Mouse (Mus musculus) duodenum, adult 2 months (tissue): ENCODE results near the gene 0610010K14Rik. TPM values are rescaled to one million over a fixed set of nuclear protein-coding genes. Genes with fewer than 3 reads are reported as not detected.

Experiments used
- polyA plus RNA-seq: library from polyadenylated mRNA; depleted of rRNA; stranded (reverse); fragments of >200 nt; gene quantifications from 2 replicates; pipeline ENCODE4 v1.2.3, GENCODE M21; 2012; ENCODE audit warnings: low replicate concordance; rRNA removed

Gene 0610010K14Rik
- polyA plus RNA-seq = 44.8 and 46.2 TPM in 2 replicates

DNA sequence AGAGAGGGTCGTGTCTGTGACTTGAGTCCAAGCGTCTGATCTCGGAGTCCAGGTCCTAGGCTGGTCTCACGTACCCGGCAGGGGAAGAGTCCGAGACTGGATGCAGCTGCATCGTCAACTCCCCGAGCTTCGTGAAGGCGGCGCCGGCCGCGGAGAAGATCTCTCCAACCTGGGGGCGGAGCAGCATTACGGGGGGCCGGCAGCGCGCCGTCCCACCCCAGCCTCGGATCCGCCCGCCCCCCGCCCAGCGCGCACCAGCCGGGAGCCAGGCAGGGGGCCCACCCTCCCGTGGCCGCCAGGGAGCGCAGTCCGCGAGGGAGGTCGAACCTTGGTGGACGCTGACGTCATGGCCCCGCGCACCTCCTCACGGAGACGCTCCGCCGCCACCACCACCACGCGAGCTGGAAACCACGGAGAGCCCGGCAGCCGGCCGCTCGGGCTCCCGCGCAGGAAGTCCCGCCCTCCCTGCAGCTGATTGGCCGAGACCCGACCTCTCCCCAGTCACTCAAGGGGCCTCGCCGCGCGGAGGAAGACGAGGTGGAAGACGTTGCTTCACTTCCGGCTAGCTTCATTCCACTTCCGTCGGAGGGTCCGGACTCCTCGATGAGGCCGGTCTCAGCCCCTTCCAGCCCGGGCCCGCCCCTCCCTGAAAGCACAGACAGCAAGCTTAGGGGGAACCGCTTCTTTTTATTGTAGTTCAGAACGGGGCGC is at the start of gene 0610010K14Rik:
0610010K14Rik (minus strand) TSS at position 458 of the 711 bp plus-strand sequence.

DNA sequence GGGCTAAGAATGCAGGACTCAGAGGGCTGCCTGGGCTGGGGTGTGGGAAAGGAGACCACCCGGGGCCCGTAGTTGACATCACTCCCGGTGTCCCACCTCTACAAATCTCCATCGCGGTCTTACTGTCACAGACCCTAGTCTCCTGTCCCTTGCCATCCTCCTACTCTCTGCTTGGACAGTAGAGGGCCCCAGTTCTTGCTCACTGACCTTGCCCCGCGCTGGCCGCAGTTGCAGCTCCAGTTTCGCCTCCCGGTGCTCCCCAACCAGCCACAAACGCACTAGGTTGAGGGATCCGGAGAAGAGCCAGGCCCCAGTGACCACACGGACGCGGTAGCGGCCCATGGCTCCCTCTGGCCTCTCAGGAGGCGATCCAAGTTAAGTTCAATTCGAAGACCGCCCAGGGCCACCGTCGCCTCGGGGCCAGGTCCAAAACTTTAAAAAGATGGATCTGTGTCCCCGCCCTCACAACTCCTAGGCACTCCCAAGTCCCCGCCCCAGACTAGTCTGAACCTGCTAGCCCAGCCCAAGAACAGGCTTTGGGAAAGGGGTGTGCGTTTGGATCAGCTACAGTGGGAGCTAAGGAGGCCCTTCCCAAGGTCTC is 17.3 kb upstream of the 0610010K14Rik start, which contains the start of gene Alox12:
Alox12 (minus strand) TSS at position 423 of the 601 bp plus-strand sequence.

DNA sequence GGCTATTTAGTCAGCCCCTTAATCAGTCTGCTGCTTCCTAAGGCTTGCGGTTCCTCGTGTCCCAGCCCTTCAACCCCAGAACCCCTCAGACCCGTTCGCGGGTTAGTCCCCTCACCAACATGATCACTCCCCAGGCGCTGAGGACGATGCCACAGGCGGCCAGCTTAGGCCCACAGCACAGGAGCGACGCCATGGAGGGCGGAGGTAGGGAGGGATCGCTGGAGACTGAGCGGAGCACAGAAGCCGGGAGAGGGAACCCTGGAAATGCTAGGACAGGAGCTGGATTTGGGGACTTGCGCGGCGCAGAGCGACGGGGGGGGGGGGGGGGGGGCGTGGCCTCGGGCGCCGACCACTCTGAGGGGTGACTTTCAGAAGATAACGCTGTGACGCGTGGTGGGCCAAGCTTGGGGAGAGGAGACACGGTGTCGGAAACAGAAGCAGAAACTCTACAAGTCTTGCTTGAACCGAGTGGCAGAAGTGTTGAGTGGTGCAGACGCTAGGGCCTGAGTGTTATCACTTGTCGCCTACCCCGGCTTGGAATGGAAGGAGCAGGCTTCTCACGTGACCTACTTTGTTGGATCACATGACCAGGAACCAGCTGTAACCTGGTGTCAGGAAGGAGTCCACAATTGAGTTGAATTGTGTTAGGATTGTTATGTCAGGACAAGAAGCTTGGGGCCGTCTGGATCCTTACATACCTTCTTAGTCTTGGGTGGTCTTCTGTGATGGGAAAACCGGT is 2.0 kb upstream of the 0610010K14Rik start, which contains the start of the genes Gm21988 and Rnasek:
Gm21988 (minus strand) TSS at position 290 of the 739 bp plus-strand sequence.
Rnasek (minus strand) TSS at position 302 of the 739 bp plus-strand sequence.

DNA sequence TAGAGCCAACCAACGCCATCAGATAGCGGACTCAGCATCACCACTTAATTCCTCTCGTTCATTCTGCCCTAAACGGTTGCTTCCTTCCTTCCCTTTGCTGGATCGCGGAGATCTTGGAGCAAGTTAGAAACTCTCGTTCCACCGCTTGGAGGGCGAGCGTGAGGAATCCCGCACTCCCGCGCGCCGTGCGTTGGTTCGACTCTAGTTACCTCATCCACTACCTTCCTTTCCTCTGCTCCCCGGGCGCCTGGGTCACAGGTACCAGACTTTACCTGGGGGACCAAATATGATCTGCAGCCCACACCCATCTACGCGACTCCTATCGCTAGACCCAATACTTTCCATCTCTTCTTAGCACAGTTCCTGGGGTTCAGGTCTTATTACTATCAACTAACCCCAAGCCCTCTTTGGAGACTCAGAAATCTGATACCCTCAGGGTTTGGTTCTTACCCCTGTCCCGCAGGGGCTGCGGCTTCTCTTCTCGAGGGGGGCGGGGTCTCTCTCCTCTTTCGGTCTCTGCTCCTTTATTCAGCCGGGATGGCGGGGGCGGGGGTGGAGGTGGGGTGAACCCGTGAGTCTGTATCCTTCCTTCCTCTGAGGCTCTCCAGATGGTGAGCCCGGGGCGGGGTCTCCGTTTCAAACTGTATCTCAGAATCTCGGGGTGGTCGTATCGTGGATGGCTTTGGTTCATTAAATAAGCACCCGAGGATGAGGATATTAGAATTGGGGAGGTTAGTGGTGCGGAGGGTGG is 8.3 kb downstream of the 0610010K14Rik start, which contains the start of gene Bcl6b:
Bcl6b (minus strand) TSS at position 539 of the 751 bp plus-strand sequence.

DNA sequence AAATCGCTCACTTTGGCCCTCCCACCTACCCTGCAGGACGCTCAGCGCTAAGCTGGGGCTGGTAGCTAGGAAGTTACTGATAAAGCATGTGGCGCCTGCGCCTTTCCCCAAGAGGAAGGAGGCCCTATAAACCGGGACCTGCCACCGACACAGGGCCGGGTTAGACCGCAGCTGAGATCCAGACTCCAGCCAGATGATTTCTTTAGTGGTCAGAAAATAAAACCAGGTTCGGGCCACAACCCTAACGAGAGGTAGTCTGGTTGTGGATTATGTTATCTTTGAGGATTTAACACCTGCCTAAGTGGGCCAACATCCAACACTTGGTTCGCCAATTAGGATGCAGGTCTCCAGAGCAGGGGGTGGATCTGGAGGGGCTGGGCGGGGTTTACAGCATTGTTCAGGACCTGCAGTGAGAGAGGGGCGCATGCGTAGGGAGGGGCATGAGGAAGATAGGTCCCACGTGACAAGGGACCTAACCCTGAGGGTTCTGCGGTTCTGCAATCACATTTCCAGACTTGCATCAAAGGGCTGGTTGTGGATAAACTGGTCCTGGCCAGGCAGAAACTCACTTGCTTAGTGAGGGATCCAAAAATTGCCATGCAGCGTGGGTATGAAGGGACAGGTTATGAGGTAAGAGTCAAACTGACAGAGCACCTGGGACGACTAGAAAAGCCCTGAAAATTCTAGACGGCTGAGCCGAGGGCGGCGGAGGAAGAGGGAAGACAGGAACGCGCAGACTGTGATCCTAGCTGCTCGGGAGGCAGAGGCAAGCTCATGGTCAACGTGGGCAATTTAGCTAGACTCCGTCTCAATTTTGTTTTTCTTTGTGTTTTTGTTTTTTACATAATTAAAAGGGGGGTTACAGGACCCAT is 16.7 kb downstream of the 0610010K14Rik start, which contains the start of gene Slc16a13:
Slc16a13 (minus strand) TSS at position 334 of the 872 bp plus-strand sequence.

DNA sequence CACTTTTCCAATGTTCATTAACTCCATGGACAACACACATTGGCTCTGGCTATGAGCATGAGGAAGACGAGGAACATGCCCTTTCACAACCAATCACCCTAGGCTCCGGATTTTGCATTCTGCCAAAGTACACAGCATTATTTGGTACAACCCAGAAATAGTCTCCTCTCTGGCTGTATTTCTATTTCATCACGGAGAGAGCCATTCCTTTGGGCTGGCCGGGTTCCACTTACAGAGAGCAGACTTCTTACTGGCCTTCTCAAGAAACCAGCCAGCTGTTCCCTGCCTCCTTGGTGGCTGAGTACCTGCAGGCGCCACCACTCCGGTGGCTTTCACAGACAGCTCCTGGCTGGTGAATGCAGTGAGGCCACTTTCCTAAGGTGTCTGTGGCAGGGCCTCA is 25.3 kb downstream of the 0610010K14Rik start, which contains the start of gene Slc16a11:
Slc16a11 (plus strand) TSS at position 330 of the 400 bp plus-strand sequence.

Other genes with a start within 250 kb of the 0610010K14Rik start
- gene Gabarap, start 246.8 kb downstream of the 0610010K14Rik start, polyA plus RNA-seq = 200 and 478 TPM in 2 replicates
- 8.8 and 9.4 TPM in 2 replicates for gene Phf23, start 242.1 kb downstream of the 0610010K14Rik start, polyA plus RNA-seq
- 5.5 and 7.4 TPM in 2 replicates for gene Dvl2, start 237.3 kb downstream of the 0610010K14Rik start, polyA plus RNA-seq
- gene Acadvl, start 222.5 kb downstream of the 0610010K14Rik start, polyA plus RNA-seq = 124 and 125 TPM in 2 replicates
- 5.2 and 5.7 TPM in 2 replicates for gene Dlg4, start 221.0 kb downstream of the 0610010K14Rik start, polyA plus RNA-seq
- 0.49 TPM in 1 of 2 replicates, not detected in the other for gene Asgr1, start 183.8 kb downstream of the 0610010K14Rik start, polyA plus RNA-seq
- gene Asgr2, start 145.3 kb downstream of the 0610010K14Rik start, polyA plus RNA-seq = 0.17 and 0.21 TPM in 2 replicates
- gene Mgl2, start 107.6 kb downstream of the 0610010K14Rik start, polyA plus RNA-seq = 0.84 and 1.1 TPM in 2 replicates
- 0.66 and 0.88 TPM in 2 replicates for gene Clec10a, start 81.7 kb downstream of the 0610010K14Rik start, polyA plus RNA-seq
- gene Slc16a11, start 25.2 kb downstream of the 0610010K14Rik start, polyA plus RNA-seq = 22.1 and 33.3 TPM in 2 replicates
- 5.7 and 10.5 TPM in 2 replicates for gene Slc16a13, start 16.9 kb downstream of the 0610010K14Rik start, polyA plus RNA-seq
- gene Bcl6b, start 8.1 kb downstream of the 0610010K14Rik start, polyA plus RNA-seq = 0.81 and 2.0 TPM in 2 replicates
- gene Gm21988, start 1.9 kb upstream of the 0610010K14Rik start, polyA plus RNA-seq = 3.7 and 6.3 TPM in 2 replicates
- gene Rnasek, start 1.9 kb upstream of the 0610010K14Rik start, polyA plus RNA-seq = 194 and 270 TPM in 2 replicates
- 0.87 and 1.2 TPM in 2 replicates for gene Alox12, start 17.4 kb upstream of the 0610010K14Rik start, polyA plus RNA-seq
- 0.26 and 0.45 TPM in 2 replicates for gene Alox12e, start 84.7 kb upstream of the 0610010K14Rik start, polyA plus RNA-seq
- 5.2 and 6.4 TPM in 2 replicates for gene Alox15, start 114.1 kb upstream of the 0610010K14Rik start, polyA plus RNA-seq
- gene Pelp1, start 172.1 kb upstream of the 0610010K14Rik start, polyA plus RNA-seq = 10.6 and 16.6 TPM in 2 replicates
- 15.9 and 26.1 TPM in 2 replicates for gene Arrb2, start 194.7 kb upstream of the 0610010K14Rik start, polyA plus RNA-seq
- gene Med11, start 214.0 kb upstream of the 0610010K14Rik start, polyA plus RNA-seq = 11.7 and 19.4 TPM in 2 replicates
- 4.5 and 7.0 TPM in 2 replicates for gene Zmynd15, start 221.5 kb upstream of the 0610010K14Rik start, polyA plus RNA-seq
- gene Cxcl16, start 222.1 kb upstream of the 0610010K14Rik start, polyA plus RNA-seq = 19.4 and 41.0 TPM in 2 replicates